Mouse (Mus musculus): ENCODE data around the gene Fgfr2. TPM values are rescaled to one million over a fixed set of nuclear protein-coding genes. Genes with fewer than 3 reads are reported as not detected.

Gene Fgfr2
- polyA plus RNA-seq, 1 experiment = 52.3 TPM

- peak; percentile 80 for DNase-seq (ENCODE audit: low read depth)
- TF ChIP-seq CTCF (IDR thresholded peaks at IDR 0.05; ENCODE audit: borderline replicate concordance, extremely low read depth, insufficient read depth, insufficient read length) (no peak), POLR2A (IDR thresholded peaks at IDR 0.05; ENCODE audit: borderline replicate concordance, extremely low read depth, insufficient read depth, insufficient read length, poor library complexity, severe bottlenecking) (no peak)
These were observed 107.6 kb downstream of the Fgfr2 start for GRCm38 (mm10) chr7:133015416-133016070.

- DNase-seq (ENCODE audit: low read depth) = no peak
- TF ChIP-seq CTCF (IDR thresholded peaks at IDR 0.05; ENCODE audit: borderline replicate concordance, extremely low read depth, insufficient read depth, insufficient read length) (no peak), POLR2A (IDR thresholded peaks at IDR 0.05; ENCODE audit: borderline replicate concordance, extremely low read depth, insufficient read depth, insufficient read length, poor library complexity, severe bottlenecking) (no peak)
These were observed 108.5 kb downstream of the Fgfr2 start for GRCm38 (mm10) chr7:133014631-133015030.

DNA sequence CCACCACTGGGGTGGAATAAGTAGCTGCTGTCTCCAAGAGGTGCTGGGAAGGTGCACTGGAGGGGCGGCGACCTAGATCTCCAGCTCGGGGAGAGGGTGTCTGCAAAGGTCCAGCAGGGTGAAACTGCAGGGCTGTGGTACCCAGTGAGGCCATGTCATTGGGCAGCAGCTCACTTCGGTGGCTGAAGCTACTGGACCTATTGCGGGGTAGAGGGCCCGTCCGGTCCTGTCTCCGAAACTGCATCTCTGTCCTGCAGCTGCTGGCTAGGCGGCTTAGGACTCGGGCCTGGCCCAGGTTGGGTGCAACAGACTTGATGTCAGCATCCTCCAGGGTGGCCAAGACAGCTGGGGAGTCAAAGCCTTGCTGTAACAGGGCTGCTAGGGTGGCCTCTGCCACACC, 109.2 kb downstream of the Fgfr2 start:
- TF ChIP-seq CTCF (IDR thresholded peaks at IDR 0.05; ENCODE audit: borderline replicate concordance, extremely low read depth, insufficient read depth, insufficient read length) (no peak), POLR2A (IDR thresholded peaks at IDR 0.05; ENCODE audit: borderline replicate concordance, extremely low read depth, insufficient read depth, insufficient read length, poor library complexity, severe bottlenecking) (no peak)
- no peak for DNase-seq (ENCODE audit: low read depth)

DNA sequence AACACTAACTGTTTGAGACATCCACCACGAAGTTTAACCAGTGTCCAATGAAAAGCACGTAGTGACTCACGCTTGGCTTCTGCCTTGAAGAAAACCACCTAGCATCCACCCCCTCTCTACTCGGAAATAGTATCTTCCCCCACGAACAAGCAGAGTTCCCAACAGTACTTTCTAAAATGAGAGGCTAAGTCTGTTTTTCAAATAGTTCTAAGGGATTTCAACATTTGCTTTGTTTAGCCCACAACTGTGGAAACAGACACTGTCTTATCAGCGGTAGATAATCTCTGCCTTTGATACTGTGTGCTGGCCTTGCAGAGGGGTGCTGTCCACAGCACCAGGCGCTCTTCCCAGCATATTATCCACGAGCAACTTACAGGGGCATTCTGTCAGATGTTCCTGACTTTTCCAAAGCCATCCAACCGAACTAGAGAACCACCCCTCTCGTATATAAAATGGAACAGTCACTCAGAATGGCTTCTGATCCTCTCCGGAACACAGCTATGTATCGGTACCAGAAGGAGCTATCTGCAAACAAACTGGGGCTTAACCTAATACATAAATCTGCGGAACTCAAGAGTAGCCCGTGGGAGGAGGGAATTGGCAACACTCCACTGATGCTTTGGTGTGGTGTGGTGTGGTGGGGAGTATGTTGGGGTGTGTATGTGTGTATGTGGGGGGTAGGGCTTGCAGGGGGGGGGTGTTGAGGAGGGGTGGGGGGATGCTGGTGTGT, 110.3 kb downstream of the Fgfr2 start:
- TF ChIP-seq POLR2A (IDR thresholded peaks at IDR 0.05; ENCODE audit: borderline replicate concordance, extremely low read depth, insufficient read depth, insufficient read length, poor library complexity, severe bottlenecking) = no peak
- no peak for TF ChIP-seq CTCF (IDR thresholded peaks at IDR 0.05; ENCODE audit: borderline replicate concordance, extremely low read depth, insufficient read depth, insufficient read length)

DNA sequence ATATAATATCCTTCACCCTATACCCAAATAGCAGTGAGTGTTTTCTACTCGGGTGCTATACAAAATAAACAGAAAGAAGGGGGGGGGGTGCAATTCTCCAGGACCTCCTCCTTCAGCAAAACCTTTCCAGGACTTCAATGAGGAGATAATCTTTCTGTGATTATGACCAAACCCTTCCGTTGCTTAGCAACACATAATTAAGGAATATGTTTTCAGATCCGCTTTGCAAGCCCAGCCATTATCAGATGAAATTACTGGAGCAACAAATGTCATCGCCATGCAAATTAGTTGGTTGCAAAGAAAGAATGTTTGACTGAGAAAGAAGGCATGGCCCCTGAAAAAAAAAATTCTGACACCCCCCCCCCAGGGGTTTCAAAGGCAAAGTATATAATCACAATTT, 111.5 kb downstream of the Fgfr2 start:
- no peak for TF ChIP-seq CTCF (IDR thresholded peaks at IDR 0.05; ENCODE audit: borderline replicate concordance, extremely low read depth, insufficient read depth, insufficient read length)
- TF ChIP-seq POLR2A (IDR thresholded peaks at IDR 0.05; ENCODE audit: borderline replicate concordance, extremely low read depth, insufficient read depth, insufficient read length, poor library complexity, severe bottlenecking) = no peak
- DNase-seq (ENCODE audit: low read depth) = peak; percentile 84

More for the DNA sequence above, 110.3 kb downstream of the Fgfr2 start:
- DNase-seq (ENCODE audit: low read depth) = no peak

DNA sequence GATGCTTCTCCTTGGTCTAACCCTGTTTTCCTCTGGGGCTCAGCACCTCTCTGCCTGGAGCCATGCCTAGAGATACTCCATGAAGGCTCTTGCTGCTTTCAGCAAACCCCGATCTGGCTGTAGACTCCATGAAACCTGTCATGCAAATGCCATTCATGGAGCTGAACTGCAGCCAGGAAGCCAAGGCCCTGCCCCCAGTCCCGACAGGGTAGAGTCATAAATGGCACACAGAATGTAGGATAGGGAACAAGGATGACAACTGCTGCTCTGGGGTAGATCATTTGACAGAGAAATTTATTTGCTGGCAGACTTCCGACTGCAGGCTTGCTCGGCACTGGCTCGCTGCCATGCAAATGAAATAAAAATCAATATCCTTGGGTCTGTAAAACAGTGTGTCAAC, 112.0 kb downstream of the Fgfr2 start:
- TF ChIP-seq CTCF (IDR thresholded peaks at IDR 0.05; ENCODE audit: borderline replicate concordance, extremely low read depth, insufficient read depth, insufficient read length) (no peak), POLR2A (IDR thresholded peaks at IDR 0.05; ENCODE audit: borderline replicate concordance, extremely low read depth, insufficient read depth, insufficient read length, poor library complexity, severe bottlenecking) (no peak)
- peak; percentile 90 for DNase-seq (ENCODE audit: low read depth)

GRCm38 (mm10) chr7:133010477-133010876, 112.7 kb downstream of the Fgfr2 start:
- no peak for DNase-seq (ENCODE audit: low read depth)
- no peak for TF ChIP-seq CTCF (IDR thresholded peaks at IDR 0.05; ENCODE audit: borderline replicate concordance, extremely low read depth, insufficient read depth, insufficient read length)

DNA sequence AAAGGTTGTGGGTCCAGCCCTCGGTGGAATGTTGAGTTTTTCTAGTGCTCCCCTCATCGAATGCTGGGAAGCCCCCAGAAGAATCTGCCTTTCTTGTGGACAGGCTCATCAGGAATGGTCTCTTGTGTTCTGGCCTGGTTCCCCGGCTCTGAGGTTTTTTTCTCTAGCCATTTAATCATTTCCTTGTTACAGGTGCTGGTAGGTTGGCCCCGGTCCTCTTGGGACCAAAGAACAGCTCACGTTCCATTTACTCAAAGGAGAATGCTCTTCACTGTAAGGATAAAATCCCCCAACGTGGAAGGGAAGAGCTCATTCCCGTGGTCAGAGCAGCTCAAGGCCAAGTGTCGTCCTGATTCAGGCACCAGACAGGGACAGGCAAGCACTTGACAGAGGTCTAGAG, 113.5 kb downstream of the Fgfr2 start:
- TF ChIP-seq CTCF (IDR thresholded peaks at IDR 0.05; ENCODE audit: borderline replicate concordance, extremely low read depth, insufficient read depth, insufficient read length) (no peak), POLR2A (IDR thresholded peaks at IDR 0.05; ENCODE audit: borderline replicate concordance, extremely low read depth, insufficient read depth, insufficient read length, poor library complexity, severe bottlenecking) (no peak)
- no peak for DNase-seq (ENCODE audit: low read depth)

- TF ChIP-seq CTCF (IDR thresholded peaks at IDR 0.05; ENCODE audit: borderline replicate concordance, extremely low read depth, insufficient read depth, insufficient read length) (no peak), POLR2A (IDR thresholded peaks at IDR 0.05; ENCODE audit: borderline replicate concordance, extremely low read depth, insufficient read depth, insufficient read length, poor library complexity, severe bottlenecking) (no peak)
These were observed 114.5 kb downstream of the Fgfr2 start for GRCm38 (mm10) chr7:133008663-133009062.

GRCm38 (mm10) chr7:133007343-133007742, 115.8 kb downstream of the Fgfr2 start:
- TF ChIP-seq POLR2A (IDR thresholded peaks at IDR 0.05; ENCODE audit: borderline replicate concordance, extremely low read depth, insufficient read depth, insufficient read length, poor library complexity, severe bottlenecking) (no peak), CTCF (IDR thresholded peaks at IDR 0.05; ENCODE audit: borderline replicate concordance, extremely low read depth, insufficient read depth, insufficient read length) (no peak)
- no peak for DNase-seq (ENCODE audit: low read depth)

More at GRCm38 (mm10) chr7:133008663-133009062, 114.5 kb downstream of the Fgfr2 start:
- DNase-seq (ENCODE audit: low read depth) = no peak

DNA sequence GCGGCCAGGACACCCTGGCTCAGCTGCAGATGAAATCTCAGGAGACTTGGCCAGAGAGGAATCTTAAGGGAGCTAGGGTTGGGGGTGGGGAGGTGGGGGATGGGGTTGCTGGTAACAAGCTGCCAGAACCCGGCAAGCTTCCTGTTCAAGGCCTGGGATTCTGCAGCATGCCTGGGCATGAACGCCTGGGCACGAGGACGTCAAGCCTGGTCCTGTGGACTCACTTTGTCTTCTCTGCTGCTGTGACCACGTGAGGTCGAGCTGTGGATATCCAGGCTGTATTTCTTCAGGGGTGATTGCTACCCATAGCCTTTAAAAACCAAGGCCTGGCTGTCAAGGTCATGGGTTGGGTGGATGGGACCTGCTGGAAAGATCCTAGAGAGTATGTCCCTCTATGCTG, 117.4 kb downstream of the Fgfr2 start:
- TF ChIP-seq POLR2A (IDR thresholded peaks at IDR 0.05; ENCODE audit: borderline replicate concordance, extremely low read depth, insufficient read depth, insufficient read length, poor library complexity, severe bottlenecking) = no peak
- TF ChIP-seq CTCF (IDR thresholded peaks at IDR 0.05; ENCODE audit: borderline replicate concordance, extremely low read depth, insufficient read depth, insufficient read length) = no peak
- DNase-seq (ENCODE audit: low read depth) = no peak

- no peak for TF ChIP-seq POLR2A (IDR thresholded peaks at IDR 0.05; ENCODE audit: borderline replicate concordance, extremely low read depth, insufficient read depth, insufficient read length, poor library complexity, severe bottlenecking)
- peak; percentile 90 for TF ChIP-seq CTCF (IDR thresholded peaks at IDR 0.05; ENCODE audit: borderline replicate concordance, extremely low read depth, insufficient read depth, insufficient read length)
- DNase-seq (ENCODE audit: low read depth) = peak; percentile 92
These were observed 119.7 kb downstream of the Fgfr2 start for GRCm38 (mm10) chr7:133003421-133003820.

All from brain, embryonic 14.5 days (tissue).